Mouse (Mus musculus) neural tube, embryonic 13.5 days (tissue): ENCODE measurements at regions not wholly inside any gene's neighbourhood (a gene's known extent, or its start where the extent isn't known, plus 50 kb on each side); places are given as distances from the start of the nearest gene placed in this dataset.

Experiments used
- ATAC-seq: fragments of 200-750 bp; cut with Nextera tagmentation; 2 replicates; pipeline ENCODE4 v1.8.0; 2017; ENCODE audit warnings: low read depth, mild to moderate bottlenecking, moderate TSS enrichment, moderate library complexity
- H3K27ac ChIP-seq: fragments of 300-500 bp; sonication (generic); replicated peaks from 2 replicates; pipeline ENCODE4 v1.5.1; 2015; ENCODE audit warnings: moderate library complexity, mild to moderate bottlenecking, inconsistent platforms
- H3K27me3 ChIP-seq: fragments of 300-500 bp; sonication (generic); 2 replicates; pipeline ENCODE4 v1.6.1; 2015; ENCODE audit warnings: mild to moderate bottlenecking, inconsistent platforms
- H3K36me3 ChIP-seq: fragments of 300-500 bp; sonication (generic); 2 replicates; pipeline ENCODE4 v1.6.1; 2015; ENCODE audit warnings: mild to moderate bottlenecking, inconsistent platforms
- H3K4me1 ChIP-seq: fragments of 300-500 bp; sonication (generic); replicated peaks from 2 replicates; pipeline ENCODE4 v1.6.1; 2015; ENCODE audit warnings: inconsistent platforms
- H3K4me2 ChIP-seq: fragments of 300-500 bp; sonication (generic); 2 replicates; pipeline ENCODE4 v1.6.1; 2015; ENCODE audit warnings: inconsistent platforms, mild to moderate bottlenecking, moderate library complexity
- H3K4me3 ChIP-seq: fragments of 300-500 bp; sonication (generic); 2 replicates; pipeline ENCODE4 v1.5.1; 2015; ENCODE audit warnings: mild to moderate bottlenecking, inconsistent platforms
- H3K9ac ChIP-seq: fragments of 300-500 bp; sonication (generic); 2 replicates; pipeline ENCODE4 v1.6.1; 2015; ENCODE audit warnings: moderate library complexity, mild to moderate bottlenecking, inconsistent platforms
- H3K9me3 ChIP-seq: fragments of 300-500 bp; sonication (generic); 2 replicates; pipeline ENCODE4 v1.6.1; 2016; ENCODE audit warnings: inconsistent platforms
- WGBS: fragments of 180-500 bp; shearing (Covaris S2); methylation state at CpG from one replicate; pipeline ENCODE4 v1.1.7; 2015; 5-methylcytosine and 5-hydroxymethylcytosine counted together

- Histone ChIP-seq H3K4me2 (no peak overlapping the region), H3K27me3 (peaks cover 13% of the 10 kb centered on the region), H3K9ac (no peak overlapping the region), H3K4me3 (no peak overlapping the region), H3K9me3 (no peaks in the 10 kb centered on the region), H3K4me1 (0 out of 2 replicates have a peak, but pooled peaks cover 4% of the 10 kb centered on the region), H3K36me3 (no peaks in the 10 kb centered on the region), H3K27ac (no peak overlapping the region)
- ATAC-seq: no peak
- 58% methylated on average over 3 of the region's 3 CpGs for WGBS
Observed at GRCm38 (mm10) chr6:98104432-98104831, 238.1 kb downstream of the Gm765 start.

GRCm38 (mm10) chr6:98101023-98101422 is 241.5 kb downstream of the Gm765 start:
- no peak for ATAC-seq
- 85% methylated on average over 4 of the region's 4 CpGs for WGBS

GRCm38 (mm10) chr6:98099126-98099525 is 243.4 kb downstream of the Gm765 start:
- no peaks in the 10 kb centered on the region for H3K9me3 ChIP-seq

More at GRCm38 (mm10) chr6:98101023-98101422, 241.5 kb downstream of the Gm765 start:
- H3K4me3 ChIP-seq: no peak overlapping the region
- H3K9me3 ChIP-seq: no peaks in the 10 kb centered on the region
- H3K4me2 ChIP-seq: no peak overlapping the region
- 0 out of 2 replicates have a peak, but pooled peaks cover 4% of the 10 kb centered on the region for H3K4me1 ChIP-seq
- H3K36me3 ChIP-seq: no peaks in the 10 kb centered on the region
- no peak overlapping the region for H3K27ac ChIP-seq
- H3K9ac ChIP-seq: no peak overlapping the region
- peaks cover 13% of the 10 kb centered on the region for H3K27me3 ChIP-seq

GRCm38 (mm10) chr6:98095243-98095642 is 247.3 kb downstream of the Gm765 start:
- Histone ChIP-seq H3K4me2 (no peak overlapping the region), H3K9ac (no peak overlapping the region), H3K4me3 (no peak overlapping the region), H3K27me3 (no peaks in the 10 kb centered on the region; the same call in 1 of the 2 replicates), H3K27ac (no peak overlapping the region), H3K36me3 (no peaks in the 10 kb centered on the region), H3K4me1 (no peaks in the 10 kb centered on the region), H3K9me3 (no peaks in the 10 kb centered on the region)
- 24% methylated on average over 4 of the region's 4 CpGs for WGBS
- no peak for ATAC-seq

More at GRCm38 (mm10) chr6:98099126-98099525, 243.4 kb downstream of the Gm765 start:
- Histone ChIP-seq H3K9ac (no peak overlapping the region), H3K4me2 (no peak overlapping the region), H3K4me1 (no peaks in the 10 kb centered on the region), H3K4me3 (no peak overlapping the region), H3K36me3 (no peaks in the 10 kb centered on the region), H3K27me3 (peaks cover 13% of the 10 kb centered on the region), H3K27ac (no peak overlapping the region)
- 92% methylated on average over 9 of the region's 9 CpGs for WGBS
- no peak for ATAC-seq

- no peaks in the 10 kb centered on the region for H3K4me1 ChIP-seq
- no peak overlapping the region for H3K27ac ChIP-seq
- H3K4me2 ChIP-seq: no peak overlapping the region
- 0 out of 2 replicates have a peak, but pooled peaks cover 3% of the 10 kb centered on the region for H3K27me3 ChIP-seq
- H3K9ac ChIP-seq: no peak overlapping the region
- no peak overlapping the region for H3K4me3 ChIP-seq
- ATAC-seq: no peak
- no peaks in the 10 kb centered on the region for H3K36me3 ChIP-seq
- H3K9me3 ChIP-seq: no peaks in the 10 kb centered on the region
- 58% methylated on average over 4 of the region's 4 CpGs for WGBS
Observed at GRCm38 (mm10) chr6:98089185-98089584, 253.4 kb downstream of the Gm765 start.

GRCm38 (mm10) chr6:98080076-98080475 is 262.5 kb downstream of the Gm765 start:
- Histone ChIP-seq H3K4me1 (peaks cover 23% of the 10 kb centered on the region; the same call in 1 of the 2 replicates), H3K4me3 (no peak overlapping the region), H3K27me3 (no peaks in the 10 kb centered on the region), H3K4me2 (no peak overlapping the region), H3K27ac (no peak overlapping the region; the same call in 1 of the 2 replicates), H3K9ac (no peak overlapping the region), H3K9me3 (no peaks in the 10 kb centered on the region), H3K36me3 (no peaks in the 10 kb centered on the region)
- WGBS: 46% methylated on average over 4 of the region's 4 CpGs
- no peak for ATAC-seq
